Mouse (Mus musculus): Measurements from ENCODE around the gene Ergic1.

- TF ChIP-seq CTCF (IDR thresholded peaks at IDR 0.05; ENCODE audit: low read depth) (no peak), EP300 (IDR thresholded peaks at IDR 0.05; ENCODE audit: low read depth) (no peak)
Observed at GRCm38 (mm10) chr17:26584063-26584462, 22.8 kb downstream of the Ergic1 start.

All from liver, postnatal 0 days (tissue).